Mouse (Mus musculus): Measurements from ENCODE around the gene Gpc1. TPM values are rescaled to one million over a fixed set of nuclear protein-coding genes. Genes with fewer than 3 reads are reported as not detected.

The Gpc1 gene
- polyA plus RNA-seq, 1 experiment: 11.1 TPM

DNA sequence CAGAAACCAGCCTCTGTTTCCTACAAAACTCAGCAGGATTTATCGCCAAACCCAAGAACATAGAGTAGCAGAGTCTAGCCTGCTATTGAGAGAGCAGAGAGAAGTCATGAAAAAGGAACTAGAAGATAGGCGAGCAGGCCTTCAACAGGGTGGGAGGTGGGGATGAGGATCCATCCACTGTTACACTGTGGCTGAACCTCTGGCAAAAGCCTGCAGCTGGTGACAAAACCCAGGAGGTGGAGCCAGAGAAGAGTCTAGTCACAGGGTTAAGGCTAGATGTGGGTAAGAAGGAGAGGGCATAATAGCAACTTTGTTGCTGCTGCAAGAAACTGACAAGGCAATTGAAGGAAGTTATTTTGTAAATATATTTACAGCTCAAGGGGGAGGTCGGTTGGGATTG is 10.0 kb downstream of the Gpc1 start:
- no peaks in the 10 kb centered on the region for H3K27me3 ChIP-seq (ENCODE audit: control insufficient read depth, insufficient read depth, low read length)
- TF ChIP-seq CTCF (IDR thresholded peaks at IDR 0.05; ENCODE audit: extremely low read depth, insufficient read depth, insufficient read length, insufficient replicate concordance): no peak
- TF ChIP-seq POLR2A (IDR thresholded peaks at IDR 0.05; ENCODE audit: low read depth, low read length): no peak
- 43% methylated on average over 3 of the region's 3 CpGs for WGBS
- no peaks in the 10 kb centered on the region for H3K36me3 ChIP-seq (ENCODE audit: control insufficient read depth, insufficient read depth, low read length)
- no peak overlapping the region for H3K27ac ChIP-seq (ENCODE audit: insufficient read depth, low read length)
- no peaks in the 10 kb centered on the region for H3K4me1 ChIP-seq (ENCODE audit: control insufficient read depth, insufficient read depth, insufficient read length)
- no peak for DNase-seq (ENCODE audit: low read depth in 1 of 2, low spot score in 2 of 2)
- no peak overlapping the region for H3K4me3 ChIP-seq (ENCODE audit: extremely low read depth, insufficient read depth, insufficient read length)

- 70% methylated on average over 7 of the region's 7 CpGs for WGBS
- no peaks in the 10 kb centered on the region for H3K36me3 ChIP-seq (ENCODE audit: control insufficient read depth, insufficient read depth, low read length)
- no peaks in the 10 kb centered on the region; the same call in 1 of the 2 replicates for H3K27me3 ChIP-seq (ENCODE audit: control insufficient read depth, insufficient read depth, low read length)
- no peak overlapping the region for H3K27ac ChIP-seq (ENCODE audit: insufficient read depth, low read length)
- H3K4me3 ChIP-seq (ENCODE audit: extremely low read depth, insufficient read depth, insufficient read length): no peak overlapping the region
- peaks cover 3% of the 10 kb centered on the region; the same call in 1 of the 2 replicates for H3K4me1 ChIP-seq (ENCODE audit: control insufficient read depth, insufficient read depth, insufficient read length)
- TF ChIP-seq CTCF (IDR thresholded peaks at IDR 0.05; ENCODE audit: extremely low read depth, insufficient read depth, insufficient read length, insufficient replicate concordance) (no peak), POLR2A (IDR thresholded peaks at IDR 0.05; ENCODE audit: low read depth, low read length) (no peak)
- no peak for DNase-seq (ENCODE audit: low read depth in 1 of 2, low spot score in 2 of 2)
These were observed 14.4 kb downstream of the Gpc1 start for GRCm38 (mm10) chr1:92845889-92846288.

DNA sequence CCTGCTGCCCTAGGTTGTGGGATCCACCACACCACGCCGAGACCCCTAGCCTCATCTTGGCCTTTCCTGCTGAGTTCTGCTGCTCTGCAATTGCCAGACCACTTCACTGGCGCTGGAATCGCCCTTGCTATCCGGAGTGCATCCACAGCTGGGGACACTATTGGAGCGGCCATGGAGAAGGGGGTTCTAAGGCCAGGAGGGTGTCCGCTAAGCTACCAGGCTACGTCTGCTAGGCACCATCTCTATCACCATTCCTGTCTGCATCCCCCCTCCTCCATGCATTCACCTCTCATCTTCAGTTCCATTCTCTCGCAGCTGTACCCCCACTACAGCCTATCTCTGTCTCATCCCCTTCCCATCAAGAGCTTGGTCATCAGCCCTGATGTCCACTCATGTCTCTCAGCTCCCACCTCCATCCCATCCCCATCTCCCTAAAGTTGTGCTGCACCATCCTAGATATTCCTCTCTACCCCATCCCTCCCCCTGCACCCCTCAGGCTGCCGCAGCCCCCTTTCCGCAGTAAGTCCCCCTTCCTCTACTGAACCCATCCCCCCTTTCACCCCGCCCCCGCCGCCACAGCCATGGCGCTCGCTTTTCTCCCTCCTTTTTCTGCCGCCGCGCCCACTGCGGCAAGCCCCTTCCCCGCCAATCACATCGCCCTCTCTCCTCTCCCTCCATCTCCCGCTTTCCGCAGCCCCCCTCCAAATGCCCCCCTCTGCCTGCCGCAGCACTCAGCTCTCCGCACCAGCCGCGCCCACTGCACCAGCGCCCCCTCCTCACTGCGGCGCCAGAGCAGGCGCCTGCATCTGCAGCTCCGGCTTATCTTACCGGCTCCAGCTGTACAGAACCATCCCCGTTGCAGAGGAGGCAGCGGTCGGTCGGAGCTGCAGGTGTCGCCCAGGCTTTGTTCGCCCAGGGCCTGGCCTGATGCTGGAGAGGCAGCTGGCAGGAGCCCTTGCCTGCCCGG is 16.7 kb downstream of the Gpc1 start:
- Histone ChIP-seq H3K27ac (ENCODE audit: insufficient read depth, low read length) (no peak overlapping the region), H3K4me1 (ENCODE audit: control insufficient read depth, insufficient read depth, insufficient read length) (peaks cover 3% of the 10 kb centered on the region; the same call in 1 of the 2 replicates), H3K4me3 (ENCODE audit: extremely low read depth, insufficient read depth, insufficient read length) (no peak overlapping the region), H3K36me3 (ENCODE audit: control insufficient read depth, insufficient read depth, low read length) (no peaks in the 10 kb centered on the region), H3K27me3 (ENCODE audit: control insufficient read depth, insufficient read depth, low read length) (no peaks in the 10 kb centered on the region; the same call in 1 of the 2 replicates)
- no peak for DNase-seq (ENCODE audit: low read depth in 1 of 2, low spot score in 2 of 2)
- 22% methylated on average over 41 of the region's 41 CpGs for WGBS
- TF ChIP-seq POLR2A (IDR thresholded peaks at IDR 0.05; ENCODE audit: low read depth, low read length) (no peak), CTCF (IDR thresholded peaks at IDR 0.05; ENCODE audit: extremely low read depth, insufficient read depth, insufficient read length, insufficient replicate concordance) (no peak)

GRCm38 (mm10) chr1:92849491-92849890 is 18.0 kb downstream of the Gpc1 start:
- no peaks in the 10 kb centered on the region for H3K36me3 ChIP-seq (ENCODE audit: control insufficient read depth, insufficient read depth, low read length)
- TF ChIP-seq CTCF (IDR thresholded peaks at IDR 0.05; ENCODE audit: extremely low read depth, insufficient read depth, insufficient read length, insufficient replicate concordance) (no peak), POLR2A (IDR thresholded peaks at IDR 0.05; ENCODE audit: low read depth, low read length) (no peak)
- no peak overlapping the region; the same call in 1 of the 2 replicates for H3K4me3 ChIP-seq (ENCODE audit: extremely low read depth, insufficient read depth, insufficient read length)
- no peak overlapping the region for H3K27ac ChIP-seq (ENCODE audit: insufficient read depth, low read length)
- no peak for DNase-seq (ENCODE audit: low read depth in 1 of 2, low spot score in 2 of 2)
- 13% methylated on average over 2 of the region's 2 CpGs for WGBS
- no peaks in the 10 kb centered on the region; the same call in 1 of the 2 replicates for H3K27me3 ChIP-seq (ENCODE audit: control insufficient read depth, insufficient read depth, low read length)
- H3K4me1 ChIP-seq (ENCODE audit: control insufficient read depth, insufficient read depth, insufficient read length): peaks cover 3% of the 10 kb centered on the region; the same call in 1 of the 2 replicates

- H3K27me3 ChIP-seq (ENCODE audit: control insufficient read depth, insufficient read depth, low read length): no peaks in the 10 kb centered on the region; the same call in 1 of the 2 replicates
- no peak overlapping the region; the same call in 1 of the 2 replicates for H3K4me3 ChIP-seq (ENCODE audit: extremely low read depth, insufficient read depth, insufficient read length)
- no peak for TF ChIP-seq CTCF (IDR thresholded peaks at IDR 0.05; ENCODE audit: extremely low read depth, insufficient read depth, insufficient read length, insufficient replicate concordance)
- TF ChIP-seq POLR2A (IDR thresholded peaks at IDR 0.05; ENCODE audit: low read depth, low read length): no peak
- DNase-seq (ENCODE audit: low read depth in 1 of 2, low spot score in 2 of 2): no peak
- H3K36me3 ChIP-seq (ENCODE audit: control insufficient read depth, insufficient read depth, low read length): no peaks in the 10 kb centered on the region
- no peak overlapping the region for H3K27ac ChIP-seq (ENCODE audit: insufficient read depth, low read length)
- H3K4me1 ChIP-seq (ENCODE audit: control insufficient read depth, insufficient read depth, insufficient read length): peaks cover 3% of the 10 kb centered on the region; the same call in 1 of the 2 replicates
- WGBS: 29% methylated on average over 13 of the region's 13 CpGs
These were observed 18.6 kb downstream of the Gpc1 start for GRCm38 (mm10) chr1:92849938-92850574.

DNA sequence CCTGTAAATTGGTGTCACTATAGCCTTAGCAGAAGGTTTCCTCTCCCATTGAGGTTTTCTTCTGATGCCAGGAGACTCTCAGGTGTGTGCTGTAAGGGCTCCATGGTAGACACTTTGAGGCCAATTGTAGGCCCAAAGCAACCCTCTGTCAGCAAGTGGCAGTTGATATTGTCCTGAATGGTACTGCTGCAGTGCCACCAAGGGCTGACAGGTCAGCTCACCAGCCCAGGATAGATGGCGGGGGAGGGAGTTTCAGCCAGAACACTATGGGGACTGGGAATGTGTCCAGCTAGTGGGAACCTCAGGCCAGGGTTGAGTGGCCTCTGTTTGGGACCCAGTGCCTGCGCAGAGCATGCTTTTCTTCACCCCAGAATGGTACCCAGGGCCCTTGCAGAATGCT is 21.0 kb downstream of the Gpc1 start:
- DNase-seq (ENCODE audit: low read depth in 1 of 2, low spot score in 2 of 2): no peak
- H3K4me1 ChIP-seq (ENCODE audit: control insufficient read depth, insufficient read depth, insufficient read length): peaks cover 3% of the 10 kb centered on the region; the same call in 1 of the 2 replicates
- no peaks in the 10 kb centered on the region; the same call in 1 of the 2 replicates for H3K27me3 ChIP-seq (ENCODE audit: control insufficient read depth, insufficient read depth, low read length)
- H3K36me3 ChIP-seq (ENCODE audit: control insufficient read depth, insufficient read depth, low read length): no peaks in the 10 kb centered on the region
- TF ChIP-seq CTCF (IDR thresholded peaks at IDR 0.05; ENCODE audit: extremely low read depth, insufficient read depth, insufficient read length, insufficient replicate concordance) (no peak), POLR2A (IDR thresholded peaks at IDR 0.05; ENCODE audit: low read depth, low read length) (no peak)
- WGBS: 93% methylated on average over 2 of the region's 2 CpGs
- H3K27ac ChIP-seq (ENCODE audit: insufficient read depth, low read length): no peak overlapping the region
- no peak overlapping the region for H3K4me3 ChIP-seq (ENCODE audit: extremely low read depth, insufficient read depth, insufficient read length)

All from spleen, adult 2 months (tissue).